Mouse (Mus musculus) heart, adult 2 months (tissue): ENCODE data around the gene Crtc3.

Experiments used
- CTCF ChIP-seq: fragments of 200-600 bp; IDR thresholded peaks from 2 replicates; pipeline ENCODE4 v1.8.1; 2022; ENCODE audit warnings: antibody characterized with exemption, mild to moderate bottlenecking, moderate library complexity
- EP300 ChIP-seq: fragments of 200-500 bp; IDR thresholded peaks from 2 replicates; pipeline ENCODE4 v1.6.1; 2011; ENCODE audit warnings: low read depth, low read length, control low read depth; ENCODE audit not compliant: insufficient read depth
- POLR2A ChIP-seq: fragments of 200-500 bp; IDR thresholded peaks from 2 replicates; pipeline ENCODE4 v1.6.1; 2011; ENCODE audit warnings: mild to moderate bottlenecking, low read depth, low read length, control low read depth; ENCODE audit not compliant: insufficient read depth

DNA sequence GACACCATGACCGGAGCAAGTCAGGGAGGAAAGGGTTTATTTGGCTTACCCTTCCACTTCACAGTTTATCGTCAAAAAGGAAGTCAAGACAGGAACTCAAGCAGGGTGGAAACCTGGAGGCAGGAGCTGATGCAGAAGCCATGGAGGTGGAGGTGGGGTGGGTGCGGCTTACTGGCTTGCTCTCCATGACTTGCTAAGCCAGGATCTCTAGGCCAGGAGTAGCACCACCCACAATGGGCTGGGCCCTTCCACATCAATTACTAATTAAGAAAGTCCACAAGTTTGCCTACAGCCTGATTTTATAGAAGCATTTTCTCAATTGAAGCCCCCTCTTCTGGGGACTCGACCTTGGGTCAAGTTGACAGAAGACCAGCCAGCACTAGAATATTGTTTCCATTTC lies 15.4 kb upstream of the Crtc3 start:
- TF ChIP-seq CTCF (no peak), EP300 (no peak), POLR2A (no peak)
